Mouse (Mus musculus) ES-E14 (cell line): ENCODE measurements at regions not wholly inside any gene's neighbourhood (a gene's known extent, or its start where the extent isn't known, plus 50 kb on each side); places are given as distances from the start of the nearest gene placed in this dataset.

Source experiments
- CHD2 ChIP-seq: IDR thresholded peaks from 2 replicates; pipeline ENCODE4 v1.6.1; 2014; ENCODE audit warnings: mild to moderate bottlenecking, low read depth, low read length, inconsistent platforms
- HCFC1 ChIP-seq: IDR thresholded peaks from 2 replicates; pipeline ENCODE4 v1.6.1; 2012; ENCODE audit warnings: low read length, inconsistent platforms, borderline replicate concordance; ENCODE audit not compliant: insufficient read depth
- ZC3H11A ChIP-seq: IDR thresholded peaks from 2 replicates; pipeline ENCODE4 v1.6.1; 2012; ENCODE audit warnings: low read depth, mild to moderate bottlenecking, inconsistent platforms, low read length, borderline replicate concordance

- TF ChIP-seq ZC3H11A = no peak
- no peak for TF ChIP-seq CHD2
- TF ChIP-seq HCFC1 = no peak
Observed at GRCm38 (mm10) chr7:72716051-72716450, 409.6 kb upstream of the Mctp2 start.
